Mouse (Mus musculus): ENCODE results near the gene Arhgef28. TPM values are rescaled to one million over a fixed set of nuclear protein-coding genes. Genes with fewer than 3 reads are reported as not detected.

Gene Arhgef28
- polyA plus RNA-seq, 1 experiment = not detected

GRCm38 (mm10) chr13:98135890-98136555, 70.2 kb downstream of the Arhgef28 start:
- Histone ChIP-seq H3K36me3 (replicated peaks; ENCODE audit: low read length) (no peaks in the 10 kb centered on the region), H3K4me3 (replicated peaks) (no peak overlapping the region), H3K27me3 (replicated peaks) (peaks cover 16% of the 10 kb centered on the region), H3K9me3 (no peaks in the 10 kb centered on the region), H3K4me1 (peaks cover 4% of the 10 kb centered on the region)
- TF ChIP-seq FLI1 (IDR thresholded peaks at IDR 0.05; ENCODE audit: low read length) (no peak), GATA1 (IDR thresholded peaks at IDR 0.05; ENCODE audit: borderline replicate concordance, low read length) (no peak)

GRCm38 (mm10) chr13:98132951-98133350, 73.3 kb downstream of the Arhgef28 start:
- Histone ChIP-seq H3K27me3 (replicated peaks) (peaks cover 24% of the 10 kb centered on the region), H3K4me3 (replicated peaks) (no peak overlapping the region), H3K9me3 (no peaks in the 10 kb centered on the region), H3K4me1 (no peaks in the 10 kb centered on the region), H3K36me3 (replicated peaks; ENCODE audit: low read length) (no peaks in the 10 kb centered on the region)
- no peak for TF ChIP-seq FLI1 (IDR thresholded peaks at IDR 0.05; ENCODE audit: low read length)
- TF ChIP-seq GATA1 (IDR thresholded peaks at IDR 0.05; ENCODE audit: borderline replicate concordance, low read length) = no peak

GRCm38 (mm10) chr13:98132264-98132663, 74.0 kb downstream of the Arhgef28 start:
- no peak overlapping the region for H3K4me3 ChIP-seq (replicated peaks)
- no peaks in the 10 kb centered on the region for H3K9me3 ChIP-seq
- H3K4me1 ChIP-seq = no peaks in the 10 kb centered on the region
- peaks cover 27% of the 10 kb centered on the region for H3K27me3 ChIP-seq (replicated peaks)
- TF ChIP-seq GATA1 (IDR thresholded peaks at IDR 0.05; ENCODE audit: borderline replicate concordance, low read length) (no peak), FLI1 (IDR thresholded peaks at IDR 0.05; ENCODE audit: low read length) (no peak)
- H3K36me3 ChIP-seq (replicated peaks; ENCODE audit: low read length) = no peaks in the 10 kb centered on the region

- peaks cover 14% of the 10 kb centered on the region for H3K4me1 ChIP-seq
- H3K4me3 ChIP-seq (replicated peaks) = no peak overlapping the region
- H3K36me3 ChIP-seq (replicated peaks; ENCODE audit: low read length) = no peaks in the 10 kb centered on the region
- 0 out of 2 replicates have a peak, but pooled peaks cover 6% of the 10 kb centered on the region for H3K9me3 ChIP-seq
- no peak for TF ChIP-seq GATA1 (IDR thresholded peaks at IDR 0.05; ENCODE audit: borderline replicate concordance, low read length)
- H3K27me3 ChIP-seq (replicated peaks) = peaks cover 62% of the 10 kb centered on the region
Measured at GRCm38 (mm10) chr13:98125666-98126065, 80.6 kb downstream of the Arhgef28 start.

- H3K4me1 ChIP-seq = peaks cover 14% of the 10 kb centered on the region
- H3K4me3 ChIP-seq (replicated peaks) = peak overlapping the region; percentile 73
- H3K36me3 ChIP-seq (replicated peaks; ENCODE audit: low read length) = no peaks in the 10 kb centered on the region
- TF ChIP-seq FLI1 (IDR thresholded peaks at IDR 0.05; ENCODE audit: low read length) (no peak), GATA1 (IDR thresholded peaks at IDR 0.05; ENCODE audit: borderline replicate concordance, low read length) (no peak)
- H3K9me3 ChIP-seq = peaks cover 18% of the 10 kb centered on the region
- H3K27me3 ChIP-seq (replicated peaks) = peaks cover 65% of the 10 kb centered on the region
Measured at GRCm38 (mm10) chr13:98124113-98124745, 82.0 kb downstream of the Arhgef28 start.

GRCm38 (mm10) chr13:98122766-98123165, 83.5 kb downstream of the Arhgef28 start:
- peaks cover 14% of the 10 kb centered on the region for H3K4me1 ChIP-seq
- no peak overlapping the region for H3K4me3 ChIP-seq (replicated peaks)
- no peaks in the 10 kb centered on the region for H3K36me3 ChIP-seq (replicated peaks; ENCODE audit: low read length)
- H3K9me3 ChIP-seq = peaks cover 22% of the 10 kb centered on the region
- H3K27me3 ChIP-seq (replicated peaks) = peaks cover 59% of the 10 kb centered on the region
- no peak for TF ChIP-seq GATA1 (IDR thresholded peaks at IDR 0.05; ENCODE audit: borderline replicate concordance, low read length)
- no peak for TF ChIP-seq FLI1 (IDR thresholded peaks at IDR 0.05; ENCODE audit: low read length)

- Histone ChIP-seq H3K27me3 (replicated peaks) (peaks cover 55% of the 10 kb centered on the region), H3K36me3 (replicated peaks; ENCODE audit: low read length) (no peaks in the 10 kb centered on the region), H3K4me3 (replicated peaks) (no peak overlapping the region), H3K9me3 (peaks cover 22% of the 10 kb centered on the region), H3K4me1 (peaks cover 14% of the 10 kb centered on the region)
- no peak for TF ChIP-seq GATA1 (IDR thresholded peaks at IDR 0.05; ENCODE audit: borderline replicate concordance, low read length)
- TF ChIP-seq FLI1 (IDR thresholded peaks at IDR 0.05; ENCODE audit: low read length) = no peak
Measured at GRCm38 (mm10) chr13:98121993-98122392, 84.2 kb downstream of the Arhgef28 start.

GRCm38 (mm10) chr13:98121124-98121470, 85.1 kb downstream of the Arhgef28 start:
- Histone ChIP-seq H3K4me1 (peaks cover 14% of the 10 kb centered on the region), H3K9me3 (peaks cover 22% of the 10 kb centered on the region), H3K36me3 (replicated peaks; ENCODE audit: low read length) (no peaks in the 10 kb centered on the region), H3K27me3 (replicated peaks) (peaks cover 49% of the 10 kb centered on the region), H3K4me3 (replicated peaks) (no peak overlapping the region)
- TF ChIP-seq GATA1 (IDR thresholded peaks at IDR 0.05; ENCODE audit: borderline replicate concordance, low read length) (no peak), FLI1 (IDR thresholded peaks at IDR 0.05; ENCODE audit: low read length) (no peak)

GRCm38 (mm10) chr13:98120356-98121123, 85.7 kb downstream of the Arhgef28 start:
- TF ChIP-seq FLI1 (IDR thresholded peaks at IDR 0.05; ENCODE audit: low read length) = no peak
- TF ChIP-seq GATA1 (IDR thresholded peaks at IDR 0.05; ENCODE audit: borderline replicate concordance, low read length) = no peak
- H3K4me3 ChIP-seq (replicated peaks) = no peak overlapping the region
- H3K27me3 ChIP-seq (replicated peaks) = peaks cover 47% of the 10 kb centered on the region
- no peaks in the 10 kb centered on the region for H3K36me3 ChIP-seq (replicated peaks; ENCODE audit: low read length)
- H3K9me3 ChIP-seq = peaks cover 22% of the 10 kb centered on the region
- H3K4me1 ChIP-seq = peaks cover 14% of the 10 kb centered on the region

GRCm38 (mm10) chr13:98118291-98118690, 87.9 kb downstream of the Arhgef28 start:
- peaks cover 38% of the 10 kb centered on the region for H3K27me3 ChIP-seq (replicated peaks)

More at GRCm38 (mm10) chr13:98118291-98118690, 87.9 kb downstream of the Arhgef28 start:
- Histone ChIP-seq H3K9me3 (peaks cover 22% of the 10 kb centered on the region), H3K4me1 (0 out of 2 replicates have a peak, but pooled peaks cover 3% of the 10 kb centered on the region), H3K4me3 (replicated peaks) (no peak overlapping the region), H3K36me3 (replicated peaks; ENCODE audit: low read length) (no peaks in the 10 kb centered on the region)
- TF ChIP-seq FLI1 (IDR thresholded peaks at IDR 0.05; ENCODE audit: low read length) (no peak), GATA1 (IDR thresholded peaks at IDR 0.05; ENCODE audit: borderline replicate concordance, low read length) (no peak)

Measured in megakaryocyte, embryonic 14.5 days (primary cell).